Mouse (Mus musculus) regulatory T cell (primary cell): ENCODE results near the gene Nup88.
"Not testable (repeated sequence)": the region's sequence is repeated elsewhere in the genome, so short reads cannot be mapped to it uniquely, and the experiment has no call there.

Source experiments
- in situ Hi-C: fragments of 300-600 bp; cut with MboI, MseI; formaldehyde crosslinking; loops from one replicate; pipeline ENCODE4 v1.15.1; 2025; ENCODE audit warnings: high pct_unique_total_duplicates

Gene Nup88

GRCm38 (mm10) chr11:70970560-70971540 lies 1.1 kb upstream of the Nup88 start:
- in situ Hi-C loops = no loop called here

DNA sequence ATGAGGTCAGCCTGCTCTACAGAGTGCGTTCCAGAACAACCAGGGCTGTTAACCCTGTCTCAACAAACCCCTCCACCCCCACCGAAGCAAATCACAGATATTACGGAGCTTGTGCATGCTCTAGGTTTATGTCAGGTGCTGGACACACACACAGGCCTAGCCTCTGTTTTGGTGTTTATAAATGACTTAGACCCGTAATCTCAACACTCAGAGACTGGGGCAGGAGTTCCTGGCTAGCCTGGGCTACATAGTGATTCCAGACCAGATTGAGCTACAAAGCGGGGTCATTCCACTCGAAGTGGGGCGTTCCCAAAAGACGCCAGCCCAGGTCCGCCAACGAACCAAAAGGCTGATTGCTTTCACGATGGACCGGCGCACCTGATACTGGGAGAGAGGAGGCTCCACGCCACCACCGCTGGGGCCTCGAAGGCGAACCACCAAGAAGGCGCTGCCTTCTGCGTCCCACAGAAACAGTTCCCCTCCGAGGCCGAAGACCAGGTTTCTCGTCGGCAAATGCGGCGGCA lies 440 bp downstream of the Nup88 start:
- in situ Hi-C loops = no loop called here

- in situ Hi-C loops = no loop called here
Measured at GRCm38 (mm10) chr11:70964222-70964907, 5.4 kb downstream of the Nup88 start.

- in situ Hi-C loops = no loop called here
Measured at GRCm38 (mm10) chr11:70960786-70961554, 8.8 kb downstream of the Nup88 start.

DNA sequence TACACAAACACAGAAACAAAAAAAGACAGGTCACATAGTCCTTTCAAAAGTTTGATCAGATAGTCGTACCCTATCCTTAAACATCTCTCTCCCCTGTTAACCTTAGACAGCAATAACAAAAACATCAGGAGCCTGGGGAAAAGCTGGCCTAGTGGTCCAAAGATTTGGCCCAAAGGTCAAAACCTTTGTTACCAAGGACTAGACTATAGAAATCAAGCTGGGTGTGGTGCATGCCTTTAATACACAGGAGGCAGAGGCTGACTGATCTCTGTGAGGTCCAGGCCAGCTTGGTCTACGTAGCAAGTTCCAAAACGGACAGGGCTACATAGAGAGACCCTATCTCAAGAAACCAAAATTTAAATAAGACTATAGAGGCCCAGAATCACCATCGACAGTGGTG lies 15.1 kb downstream of the Nup88 start:
- in situ Hi-C loops = no loop called here

- in situ Hi-C loops = no loop called here
Measured at GRCm38 (mm10) chr11:70944935-70945817, 24.6 kb downstream of the Nup88 start.

- in situ Hi-C loops = no loop called here
Measured at GRCm38 (mm10) chr11:70943651-70944050, 26.1 kb downstream of the Nup88 start.

DNA sequence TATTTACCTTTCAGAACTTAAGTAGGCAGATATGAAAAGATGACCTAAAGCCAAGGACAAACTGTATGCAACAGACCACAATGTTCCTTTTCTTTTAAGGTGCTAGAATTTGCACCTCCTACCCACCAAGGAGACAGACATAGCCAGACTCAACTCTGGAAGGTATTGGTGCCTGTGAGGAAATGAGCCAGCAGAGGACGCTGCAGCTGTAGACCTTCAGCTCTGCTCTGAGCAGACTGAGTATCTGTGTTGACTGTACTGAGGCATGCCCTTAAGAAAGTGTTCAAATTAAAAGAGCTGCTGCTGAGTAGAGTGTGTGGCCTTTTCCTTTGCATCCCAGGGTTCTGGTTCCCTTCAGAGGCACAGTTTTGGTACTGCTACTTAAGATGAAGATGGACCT lies 27.2 kb downstream of the Nup88 start:
- in situ Hi-C loops = no loop called here

DNA sequence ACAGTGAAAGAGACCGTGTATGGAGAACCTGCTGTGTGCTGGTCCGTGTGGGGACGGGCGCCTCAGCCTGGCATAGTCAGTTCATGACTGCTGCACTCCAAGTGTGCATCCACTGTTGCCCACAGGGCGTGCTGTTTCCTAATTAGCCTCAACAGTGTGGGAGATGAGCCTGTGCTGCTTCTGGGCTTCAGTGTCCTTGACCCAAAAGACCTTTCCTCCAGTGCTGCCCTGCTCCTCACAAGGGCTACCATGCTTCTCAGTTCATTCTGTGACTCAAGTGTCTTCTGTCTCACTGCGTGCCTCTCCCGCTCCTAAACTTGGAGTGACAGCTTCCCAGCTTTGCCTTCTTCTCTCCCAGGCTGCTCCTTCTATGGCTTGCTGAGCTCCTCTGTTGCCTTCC lies 34.5 kb downstream of the Nup88 start:
- in situ Hi-C loops = no loop called here

GRCm38 (mm10) chr11:70931461-70931860 lies 38.3 kb downstream of the Nup88 start:
- in situ Hi-C loops = no loop called here

DNA sequence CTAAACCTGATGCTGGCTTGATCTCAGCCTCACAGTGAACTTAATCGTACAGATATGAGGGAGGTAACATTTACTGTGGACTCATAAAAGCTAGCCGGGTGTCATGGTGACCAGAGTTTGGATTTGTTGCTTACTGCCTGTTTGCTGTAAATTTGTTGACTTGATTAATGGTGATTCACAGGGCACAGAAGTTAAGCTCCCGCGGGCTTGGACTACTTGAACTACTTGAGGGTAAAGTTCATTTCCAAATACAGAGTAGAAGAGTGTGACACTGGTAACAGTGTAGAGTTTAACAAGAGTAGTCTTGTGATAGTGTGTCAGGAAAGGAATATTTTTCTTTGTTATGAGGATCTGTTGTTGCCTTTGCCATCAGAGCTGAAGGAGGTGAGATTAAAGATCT lies 50.2 kb downstream of the Nup88 start:
- in situ Hi-C loops = no loop called here

DNA sequence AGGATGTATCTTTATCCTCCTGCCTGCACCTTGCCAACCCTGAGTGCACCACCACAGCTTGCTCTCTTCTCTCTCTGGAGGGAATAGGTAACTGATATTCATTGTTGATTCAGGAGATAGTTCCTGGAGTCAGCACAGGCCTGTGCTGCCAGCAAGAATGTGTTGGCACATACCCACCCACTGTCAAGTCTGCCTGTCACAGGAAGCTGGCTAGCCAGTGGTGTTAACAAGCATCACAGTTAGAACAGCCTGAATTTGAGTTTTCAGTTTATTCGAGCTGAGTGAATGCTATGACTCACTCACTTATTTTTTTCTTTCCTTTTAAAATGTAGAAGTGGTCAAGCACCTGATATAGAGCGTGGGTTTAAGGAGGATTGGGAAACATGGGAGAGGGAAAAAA lies 51.9 kb downstream of the Nup88 start:
- in situ Hi-C loops = no loop called here

GRCm38 (mm10) chr11:70911920-70912319 lies 57.9 kb downstream of the Nup88 start:
- in situ Hi-C loops = no loop called here

DNA sequence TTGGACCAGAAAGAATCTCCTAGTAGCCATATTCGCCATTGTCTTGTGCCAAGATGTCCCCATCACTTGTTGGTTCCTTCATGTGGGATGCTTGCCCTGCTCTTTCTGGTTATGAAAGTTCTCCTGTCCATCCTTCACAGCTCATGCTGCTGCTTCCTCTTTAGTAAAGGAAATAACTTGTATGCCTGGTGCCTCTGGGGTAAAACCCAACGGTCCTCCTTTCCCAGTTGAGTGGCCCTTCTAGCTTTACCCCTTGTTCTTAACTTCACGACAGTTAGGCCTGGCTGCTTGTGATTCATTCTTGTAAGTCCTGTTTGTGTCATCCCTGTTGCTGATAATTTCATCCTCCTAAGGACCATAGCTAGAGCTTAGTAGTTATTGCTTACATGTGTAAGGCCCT lies 58.5 kb downstream of the Nup88 start:
- in situ Hi-C loops = no loop called here

- in situ Hi-C loops = no loop called here
Measured at GRCm38 (mm10) chr11:70906681-70907080, 63.1 kb downstream of the Nup88 start.

DNA sequence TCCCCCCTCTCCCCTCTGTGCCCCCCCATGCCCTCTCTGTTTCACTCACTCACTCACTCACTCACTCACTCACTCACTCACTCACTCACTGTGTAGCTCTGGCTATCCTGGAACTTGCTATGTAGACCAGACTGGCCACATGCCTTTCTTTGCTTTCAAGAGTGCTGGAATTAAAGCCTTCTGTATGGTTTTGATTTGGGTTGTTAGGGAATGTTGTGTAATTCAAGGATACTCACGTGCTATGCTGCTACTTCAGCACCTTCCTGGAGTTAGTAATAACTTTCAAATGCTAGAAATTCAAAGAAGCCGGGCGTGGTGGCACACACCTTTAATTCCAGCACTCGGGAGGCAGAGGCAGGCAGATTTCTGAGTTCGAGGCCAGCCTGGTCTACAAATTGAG lies 71.6 kb downstream of the Nup88 start:
- in situ Hi-C loops = not testable (repeated sequence)

DNA sequence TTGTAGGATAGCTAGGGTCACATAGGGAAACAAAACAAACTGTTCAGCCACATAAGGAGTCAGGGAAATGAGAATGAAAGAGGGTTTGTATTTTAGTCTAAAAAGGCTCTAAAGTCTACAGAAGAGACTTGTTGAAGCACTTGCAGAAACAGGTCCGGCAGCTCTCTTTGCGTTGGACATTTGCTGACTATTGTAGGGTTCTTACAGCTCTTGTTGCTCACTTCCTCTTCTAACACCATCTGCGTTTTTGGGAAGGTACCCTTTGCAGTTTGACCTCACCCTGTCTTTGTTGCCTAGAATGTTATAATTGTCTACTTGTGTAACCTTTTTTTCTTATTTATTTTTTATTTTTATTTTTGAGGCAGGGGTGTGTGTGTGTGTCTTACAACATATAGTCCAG lies 72.1 kb downstream of the Nup88 start:
- in situ Hi-C loops = no loop called here
